9 mouse cellular contexts compared by ENCODE assay signal in the genomic region with DNA sequence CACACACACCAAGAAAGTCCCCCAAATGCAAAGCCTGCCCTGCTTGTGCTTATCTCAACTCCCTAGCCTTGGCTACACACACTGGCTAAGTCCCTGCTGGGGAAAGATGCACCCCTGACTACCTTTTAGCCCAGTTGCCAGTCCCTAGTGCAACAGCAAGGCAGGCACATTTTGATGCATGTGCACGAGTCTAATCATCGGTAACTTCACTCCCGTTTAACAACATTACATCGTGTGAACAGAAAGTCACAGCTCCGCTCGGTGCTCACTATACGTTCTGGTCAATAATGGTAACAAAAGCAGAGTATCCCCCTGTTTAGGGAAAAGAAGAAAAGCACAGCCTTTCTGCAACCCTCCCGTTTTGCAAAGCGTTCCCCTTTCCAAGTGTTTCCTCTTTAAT. TPM values are rescaled to one million over a fixed set of nuclear protein-coding genes. Genes with fewer than 3 reads are reported as not detected.
DNase-seq lines count a peak whose midpoint lies in the region; ATAC-seq and TF ChIP-seq lines count a peak whose summit lies in the region.
"Had no signal": no experiment of that assay in that cellular context is flagged by ENCODE, and none has a peak within 500 bp of the region (broad histone marks: within the 10 kb centered on the region; RNA-seq: fewer than 3 reads in every experiment).

No protein-coding gene starts in this region.

- H3K4me2 ChIP-seq in kidney, embryonic 16.5 days (replicated peaks; ENCODE audit: low read depth, low read length) = peak overlapping the region; percentile 83
- H3K4me2 ChIP-seq in embryonic facial prominence, embryonic 11.5 days (ENCODE audit: low read depth, low read length) = peak overlapping the region; percentile 87
- H3K4me2 ChIP-seq in hindbrain, embryonic 16.5 days (ENCODE audit: low read length) = peak overlapping the region; percentile 79
- peak overlapping the region; percentile 68 for H3K4me2 ChIP-seq in midbrain, postnatal 0 days (ENCODE audit: low read depth, low read length, poor library complexity, severe bottlenecking)

- H3K4me3 ChIP-seq in kidney, embryonic 16.5 days (ENCODE audit: low read length) = peak overlapping the region; percentile 60
- H3K4me3 ChIP-seq in embryonic facial prominence, embryonic 11.5 days (ENCODE audit: low read depth, low read length) = peak overlapping the region; percentile 57
- H3K4me3 ChIP-seq in hindbrain, embryonic 16.5 days (ENCODE audit: low read length) = peak overlapping the region; percentile 73
- H3K4me3 ChIP-seq in midbrain, postnatal 0 days (ENCODE audit: low read depth, low read length) = peak overlapping the region; percentile 83

- peak overlapping the region; percentile 62 for H3K9ac ChIP-seq in kidney, embryonic 16.5 days (replicated peaks; ENCODE audit: low read length)
- H3K9ac ChIP-seq in embryonic facial prominence, embryonic 11.5 days (replicated peaks; ENCODE audit: low read length) = peak overlapping the region; percentile 57; the same call in 1 of the 2 replicates
- peak overlapping the region; percentile 83 for H3K9ac ChIP-seq in hindbrain, embryonic 16.5 days (ENCODE audit: low read depth, low read length)
- peak overlapping the region; percentile 67 for H3K9ac ChIP-seq in midbrain, postnatal 0 days (replicated peaks; ENCODE audit: low read length, poor library complexity, severe bottlenecking)

- ATAC-seq in kidney, embryonic 16.5 days (ENCODE audit: low FRiP score, low TSS enrichment) = no peak; the same call in 1 of the 2 replicates
- ATAC-seq in embryonic facial prominence, embryonic 11.5 days (replicated peaks; ENCODE audit: insufficient number of reproducible peaks, low FRiP score, low TSS enrichment, low read depth) = no peak
- ATAC-seq in hindbrain, embryonic 16.5 days = peak; percentile 44
- ATAC-seq in midbrain, postnatal 0 days (ENCODE audit: low FRiP score) = peak; percentile 24; the same call in 1 of the 2 replicates
- no peak for ATAC-seq in CD4-positive, CD25-positive, alpha-beta regulatory T cell, adult 4 months
- ATAC-seq: activated CD4-positive, CD25-positive, alpha-beta regulatory T cell, adult 4 months had no signal

- peaks cover 77% of the 10 kb centered on the region for H3K27me3 ChIP-seq in kidney, embryonic 16.5 days (ENCODE audit: insufficient read depth, low read length)
- H3K27me3 ChIP-seq in embryonic facial prominence, embryonic 11.5 days (ENCODE audit: control insufficient read depth, insufficient read depth, low read length) = peaks cover 30% of the 10 kb centered on the region
- H3K27me3 ChIP-seq in hindbrain, embryonic 16.5 days (replicated peaks; ENCODE audit: control insufficient read depth, insufficient read depth, low read length) = no peaks in the 10 kb centered on the region
- H3K27me3 ChIP-seq in midbrain, postnatal 0 days (ENCODE audit: insufficient read depth, low read length) = no peaks in the 10 kb centered on the region

- DNase-seq in kidney, adult 9 months = no peak
- no peak for DNase-seq in embryonic facial prominence, embryonic 11.5 days (ENCODE audit: low spot score)
- no peak for DNase-seq in midbrain, postnatal 0 days (ENCODE audit: low spot score)
- no peak for DNase-seq in spleen, postnatal 4 days (ENCODE audit: low spot score in 2 of 2)
- no peak for DNase-seq in adipocyte (ENCODE audit: low spot score)

- H3K4me1 ChIP-seq in kidney, embryonic 16.5 days (ENCODE audit: insufficient read depth, low read length) = peaks cover 9% of the 10 kb centered on the region
- no peaks in the 10 kb centered on the region for H3K4me1 ChIP-seq in embryonic facial prominence, embryonic 11.5 days (ENCODE audit: control insufficient read depth, insufficient read depth, low read length)
- H3K4me1 ChIP-seq in hindbrain, embryonic 16.5 days (ENCODE audit: control insufficient read depth, insufficient read depth, low read depth, low read length) = peaks cover 20% of the 10 kb centered on the region
- H3K4me1 ChIP-seq in midbrain, postnatal 0 days (ENCODE audit: insufficient read depth, low read length) = peaks cover 14% of the 10 kb centered on the region

- TF ChIP-seq CTCF in midbrain, postnatal 0 days (IDR thresholded peaks at IDR 0.05) = no peak

- H3K27ac ChIP-seq in kidney, embryonic 16.5 days (ENCODE audit: low read length) = no peak overlapping the region
- no peak overlapping the region for H3K27ac ChIP-seq in embryonic facial prominence, embryonic 11.5 days (replicated peaks; ENCODE audit: low read depth, low read length)
- peak overlapping the region; percentile 73 for H3K27ac ChIP-seq in hindbrain, embryonic 16.5 days (ENCODE audit: low read depth, low read length)
- H3K27ac ChIP-seq in midbrain, postnatal 0 days (ENCODE audit: low read depth, low read length) = peak overlapping the region; percentile 69

- no peaks in the 10 kb centered on the region for H3K9me3 ChIP-seq in kidney, embryonic 16.5 days (ENCODE audit: low read length)
- no peaks in the 10 kb centered on the region for H3K9me3 ChIP-seq in embryonic facial prominence, embryonic 11.5 days (replicated peaks; ENCODE audit: control insufficient read depth, low read length)
- no peaks in the 10 kb centered on the region for H3K9me3 ChIP-seq in hindbrain, embryonic 16.5 days (ENCODE audit: control insufficient read depth, low read length)
- H3K9me3 ChIP-seq in midbrain, postnatal 0 days (ENCODE audit: low read length) = no peaks in the 10 kb centered on the region

- no peaks in the 10 kb centered on the region for H3K36me3 ChIP-seq in kidney, embryonic 16.5 days (ENCODE audit: insufficient read depth, low read length)
- no peaks in the 10 kb centered on the region for H3K36me3 ChIP-seq in embryonic facial prominence, embryonic 11.5 days (replicated peaks; ENCODE audit: control insufficient read depth, insufficient read depth, low read depth, low read length)
- no peaks in the 10 kb centered on the region for H3K36me3 ChIP-seq in hindbrain, embryonic 16.5 days (ENCODE audit: control insufficient read depth, insufficient read depth, low read length)
- H3K36me3 ChIP-seq in midbrain, postnatal 0 days (ENCODE audit: insufficient read depth, low read length) = no peaks in the 10 kb centered on the region

- WGBS in kidney, embryonic 16.5 days = 1% methylated on average over 9 of the region's 9 CpGs
- WGBS in embryonic facial prominence, embryonic 11.5 days = under 1% methylated on average over 9 of the region's 9 CpGs
- 0% methylated on average over 9 of the region's 9 CpGs for WGBS in hindbrain, embryonic 16.5 days
- 0% methylated on average over 9 of the region's 9 CpGs for WGBS in midbrain, postnatal 0 days

RNA-seq across cellular contexts. Expression of a gene that starts 2.6 kb away (rescaled TPM):
- 2.6 and 3.6 TPM in 2 replicates for polyA plus RNA-seq in kidney, embryonic 16.5 days (2015; fragmentation: Nextera tagmentation; extraction: Ambion mirVana)
- 2.5 and 3.2 TPM in 2 replicates for polyA plus RNA-seq in embryonic facial prominence, embryonic 11.5 days (2014; fragmentation: Nextera tagmentation; extraction: Ambion mirVana)
- polyA plus RNA-seq in hindbrain, embryonic 16.5 days (2015; fragmentation: Nextera tagmentation; extraction: Ambion mirVana) = 47.2 and 48.9 TPM in 2 replicates
- total RNA-seq in midbrain, postnatal 0 days (2014; rRNA removed) = 47.2 and 55.2 TPM in 2 replicates
- polyA plus RNA-seq in midbrain, postnatal 0 days (2015; fragmentation: Nextera tagmentation; extraction: Ambion mirVana) = 56.3 and 61.4 TPM in 2 replicates
- under 1 TPM in 1 of 2 experiments, not detected in 1; 0.41 TPM for polyA plus RNA-seq in CD4-positive, CD25-positive, alpha-beta regulatory T cell, adult 4 months (2017; shearing (Covaris generic))
- polyA plus RNA-seq: activated CD4-positive, CD25-positive, alpha-beta regulatory T cell, adult 4 months had no signal

Comparison
In these comparisons a context has a peak if more than half of its experiments do, and no peak if none do; other contexts are left out.
1. ATAC-seq: peak in hindbrain, embryonic 16.5 days (single experiment) and midbrain, postnatal 0 days (single experiment); none in kidney, embryonic 16.5 days (single experiment), embryonic facial prominence, embryonic 11.5 days (single experiment) and CD4-positive, CD25-positive, alpha-beta regulatory T cell, adult 4 months (single experiment).
2. H3K27ac ChIP-seq: peak in hindbrain, embryonic 16.5 days (single experiment) and midbrain, postnatal 0 days (single experiment); none in kidney, embryonic 16.5 days (single experiment) and embryonic facial prominence, embryonic 11.5 days (single experiment).
3. RNA of a gene that starts 2.6 kb away (polyA plus RNA-seq): 56.3 to 61.4 TPM in midbrain, postnatal 0 days and 47.2 to 48.9 TPM in hindbrain, embryonic 16.5 days; 2.6 to 3.6 TPM in kidney, embryonic 16.5 days, 2.5 to 3.2 TPM in embryonic facial prominence, embryonic 11.5 days and 0.41 TPM in CD4-positive, CD25-positive, alpha-beta regulatory T cell, adult 4 months; every median in the first group is over 10 times any median in the second.
4. Peak in every context shown above with its lines, with median percentiles within 50 percentile points of each other: H3K4me2 ChIP-seq, H3K4me3 ChIP-seq and H3K9ac ChIP-seq.